Mouse (Mus musculus) lung, embryonic 16.5 days (tissue): ENCODE results near the gene Pou6f2. TPM values are rescaled to one million over a fixed set of nuclear protein-coding genes. Genes with fewer than 3 reads are reported as not detected.

Source experiments
- ATAC-seq: fragments of 200-750 bp; cut with Nextera tagmentation; 2 replicates; pipeline ENCODE4 v1.8.0; 2017; ENCODE audit warnings: low read depth, mild to moderate bottlenecking, moderate library complexity
- H3K27ac ChIP-seq: fragments of 300-500 bp; sonication (generic); 2 replicates; pipeline ENCODE4 v1.5.1; 2014; ENCODE audit warnings: mild to moderate bottlenecking, control low read depth, low read length
- H3K27me3 ChIP-seq: fragments of 300-500 bp; sonication (generic); 2 replicates; pipeline ENCODE4 v1.6.1; 2014; ENCODE audit warnings: low read depth, low read length, mixed read lengths; ENCODE audit not compliant: control insufficient read depth, insufficient read depth
- H3K36me3 ChIP-seq: fragments of 300-500 bp; sonication (generic); 2 replicates; pipeline ENCODE4 v1.6.1; 2014; ENCODE audit warnings: low read length; ENCODE audit not compliant: control insufficient read depth, insufficient read depth
- H3K4me1 ChIP-seq: fragments of 300-500 bp; sonication (generic); replicated peaks from 2 replicates; pipeline ENCODE4 v1.6.1; 2014; ENCODE audit warnings: low read length, mixed read lengths; ENCODE audit not compliant: control insufficient read depth, insufficient read depth
- H3K4me2 ChIP-seq: fragments of 300-500 bp; sonication (generic); 2 replicates; pipeline ENCODE4 v1.6.1; 2014; ENCODE audit warnings: low read depth, low read length, control low read depth
- H3K4me3 ChIP-seq: fragments of 300-500 bp; sonication (generic); 2 replicates; pipeline ENCODE4 v1.5.1; 2014; ENCODE audit warnings: mild to moderate bottlenecking, low read length, control low read depth
- H3K9ac ChIP-seq: fragments of 300-500 bp; sonication (generic); 2 replicates; pipeline ENCODE4 v1.6.1; 2014; ENCODE audit warnings: low read length, control low read depth
- H3K9me3 ChIP-seq: fragments of 300-500 bp; sonication (generic); 2 replicates; pipeline ENCODE4 v1.6.1; 2016; ENCODE audit warnings: low read length; ENCODE audit not compliant: control insufficient read depth
- WGBS: fragments of 180-500 bp; shearing (Covaris S2); extraction: QIAGEN DNeasy Blood & Tissue Kit; methylation state at CpG from one replicate; pipeline ENCODE4 v1.1.7; 2014; 5-methylcytosine and 5-hydroxymethylcytosine counted together
- polyA plus RNA-seq: library from polyadenylated mRNA; unstranded; fragments of >200 nt; fragmentation: Nextera tagmentation; extraction: Ambion mirVana; gene quantifications from 2 replicates; pipeline ENCODE4 v1.2.1, GENCODE M21; 2015

The Pou6f2 gene
- polyA plus RNA-seq, 1 experiment from 2014 or later: 0.26 TPM

DNA sequence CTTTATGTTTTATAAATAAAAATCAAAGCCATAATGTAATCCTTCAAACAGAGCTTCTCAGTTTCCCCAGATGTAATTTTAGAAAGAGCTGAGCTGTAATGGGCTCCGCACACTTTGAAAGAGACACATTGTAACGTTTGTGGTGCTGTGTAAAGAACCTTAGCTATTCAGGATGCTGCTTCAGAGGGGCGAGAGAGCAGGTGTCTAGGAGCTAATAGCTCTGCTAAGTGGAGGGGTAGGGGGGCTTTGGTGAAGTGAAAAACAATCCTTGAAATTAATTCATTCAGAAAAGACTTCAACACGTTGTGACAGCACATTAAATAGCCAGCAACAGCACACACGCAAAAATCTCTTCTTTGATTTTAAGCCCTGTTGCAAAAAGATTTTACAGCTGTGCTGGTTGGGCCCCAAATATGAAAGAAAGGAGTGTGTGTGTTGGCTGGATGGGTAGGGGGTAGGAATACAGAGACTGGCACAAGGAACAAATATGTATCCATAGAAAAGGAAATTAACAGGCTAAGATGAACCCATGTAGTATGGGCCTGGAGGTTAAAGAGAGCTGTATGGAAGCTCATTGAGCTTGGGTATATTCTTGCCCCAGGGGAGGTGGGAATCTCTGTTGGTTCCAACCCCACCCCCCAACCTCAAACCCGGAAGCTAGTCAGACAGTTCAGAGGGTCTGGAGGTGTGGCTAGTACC lies 73.4 kb downstream of the Pou6f2 start:
- Histone ChIP-seq H3K4me2 (no peak overlapping the region), H3K27ac (no peak overlapping the region), H3K9ac (no peak overlapping the region), H3K36me3 (no peaks in the 10 kb centered on the region), H3K4me1 (no peaks in the 10 kb centered on the region), H3K9me3 (no peaks in the 10 kb centered on the region), H3K27me3 (no peaks in the 10 kb centered on the region), H3K4me3 (no peak overlapping the region)
- WGBS: 57% methylated on average over 6 of the region's 6 CpGs
- no peak for ATAC-seq

DNA sequence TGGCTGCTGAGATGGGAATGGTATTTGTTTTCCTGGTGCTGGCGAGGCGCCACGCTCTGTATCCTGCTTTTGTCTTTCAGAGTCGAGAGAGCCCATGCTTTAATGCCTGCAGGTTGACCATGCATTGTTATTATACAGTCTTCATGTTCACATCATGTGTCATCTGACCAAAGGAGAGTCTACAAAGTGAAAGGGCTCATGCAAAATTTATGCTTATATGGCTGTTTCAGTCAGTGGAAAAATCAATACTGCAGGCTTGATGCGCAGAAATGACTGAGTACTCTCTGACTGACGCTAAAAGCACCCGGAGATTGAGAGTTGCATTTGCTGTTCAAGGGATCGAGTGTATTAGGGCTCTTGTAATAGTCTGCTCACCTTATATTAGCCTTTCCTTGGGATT lies 74.1 kb downstream of the Pou6f2 start:
- H3K9ac ChIP-seq: no peak overlapping the region
- H3K4me2 ChIP-seq: no peak overlapping the region
- no peaks in the 10 kb centered on the region for H3K4me1 ChIP-seq
- WGBS: 73% methylated on average over 8 of the region's 8 CpGs
- no peak overlapping the region for H3K4me3 ChIP-seq
- H3K36me3 ChIP-seq: no peaks in the 10 kb centered on the region
- H3K27ac ChIP-seq: no peak overlapping the region
- H3K9me3 ChIP-seq: no peaks in the 10 kb centered on the region
- no peaks in the 10 kb centered on the region for H3K27me3 ChIP-seq
- no peak for ATAC-seq

DNA sequence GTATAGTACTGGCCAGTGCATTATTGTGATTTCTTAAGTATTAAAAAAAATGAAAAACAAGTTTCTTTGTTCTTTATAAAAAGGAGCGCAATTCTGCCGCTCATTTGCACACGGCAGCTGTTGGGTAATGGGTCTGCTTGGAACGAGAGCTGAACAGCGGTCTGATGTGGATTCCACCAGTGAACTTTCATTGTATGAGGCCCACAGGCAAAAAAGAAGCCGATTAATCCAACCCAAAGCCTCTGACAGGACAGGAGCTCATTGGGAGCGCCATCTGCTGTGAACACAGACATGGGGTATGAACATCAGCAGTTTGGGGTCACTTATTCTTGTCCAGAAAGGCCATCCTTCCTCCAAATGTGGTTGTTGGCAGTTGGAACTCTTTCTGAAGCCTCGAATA lies 84.9 kb downstream of the Pou6f2 start:
- Histone ChIP-seq H3K36me3 (no peaks in the 10 kb centered on the region), H3K27me3 (no peaks in the 10 kb centered on the region), H3K9ac (no peak overlapping the region), H3K4me1 (no peaks in the 10 kb centered on the region), H3K27ac (no peak overlapping the region), H3K4me3 (no peak overlapping the region), H3K9me3 (no peaks in the 10 kb centered on the region), H3K4me2 (no peak overlapping the region)
- no peak for ATAC-seq
- WGBS: 75% methylated on average over 8 of the region's 8 CpGs

DNA sequence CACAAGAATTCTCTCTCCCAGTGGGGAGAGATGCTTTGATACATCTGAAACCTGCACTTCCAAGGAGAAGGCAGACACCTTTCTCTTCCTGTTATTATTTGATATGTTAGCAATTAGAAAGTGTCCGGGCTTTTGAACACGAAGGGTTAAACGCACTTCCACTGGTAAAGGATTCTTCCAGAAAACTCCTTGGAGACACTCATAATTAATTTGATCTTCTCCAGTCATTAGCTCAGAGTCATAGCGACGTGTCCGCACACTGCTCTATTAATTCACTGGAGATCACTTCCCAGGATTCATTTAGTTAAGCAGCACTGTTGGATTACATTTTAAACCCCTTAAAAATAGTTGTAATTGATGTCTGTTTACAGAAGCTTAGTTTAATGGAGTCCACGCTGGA lies 88.5 kb downstream of the Pou6f2 start:
- ATAC-seq: no peak

DNA sequence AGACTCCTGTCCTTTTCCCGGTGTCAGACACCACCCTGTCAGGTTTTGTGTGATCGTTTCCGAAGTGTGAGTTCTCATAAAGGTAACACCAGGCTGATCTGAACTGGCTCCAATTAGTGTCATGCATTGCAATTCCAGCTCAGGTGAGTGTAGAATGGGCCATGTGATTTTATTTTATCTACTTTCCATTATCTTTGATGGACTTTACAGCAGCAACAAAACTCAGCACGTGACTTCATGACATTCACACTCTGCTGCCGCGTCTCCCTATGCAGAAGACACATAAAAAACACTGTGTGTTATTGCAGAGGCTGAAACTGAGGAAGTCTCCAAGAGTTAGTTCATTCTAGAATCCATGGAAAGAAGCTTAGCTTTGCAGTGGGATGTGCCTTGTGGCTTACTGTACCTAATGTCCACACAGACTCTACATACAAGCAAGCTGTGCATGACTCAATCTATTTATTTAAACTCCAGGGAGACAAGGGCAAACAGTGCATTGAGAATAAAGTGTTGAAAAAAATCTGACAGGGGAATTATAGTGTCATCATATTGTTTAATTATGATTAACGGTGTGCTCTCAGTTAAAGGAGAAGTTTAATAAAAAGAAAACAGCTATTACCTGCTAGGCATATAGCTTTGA lies 90.9 kb downstream of the Pou6f2 start:
- H3K27ac ChIP-seq: no peak overlapping the region
- H3K36me3 ChIP-seq: no peaks in the 10 kb centered on the region
- no peaks in the 10 kb centered on the region for H3K4me1 ChIP-seq
- ATAC-seq: no peak
- no peak overlapping the region for H3K4me3 ChIP-seq
- no peaks in the 10 kb centered on the region for H3K27me3 ChIP-seq
- no peak overlapping the region for H3K9ac ChIP-seq
- no peak overlapping the region for H3K4me2 ChIP-seq
- 69% methylated on average over 7 of the region's 7 CpGs for WGBS
- no peaks in the 10 kb centered on the region for H3K9me3 ChIP-seq

More for the DNA sequence above, 88.5 kb downstream of the Pou6f2 start:
- H3K36me3 ChIP-seq: no peaks in the 10 kb centered on the region
- no peak overlapping the region for H3K27ac ChIP-seq
- H3K4me3 ChIP-seq: no peak overlapping the region
- no peak overlapping the region for H3K4me2 ChIP-seq
- 55% methylated on average over 7 of the region's 7 CpGs for WGBS
- H3K4me1 ChIP-seq: no peaks in the 10 kb centered on the region
- H3K27me3 ChIP-seq: no peaks in the 10 kb centered on the region
- H3K9me3 ChIP-seq: no peaks in the 10 kb centered on the region
- H3K9ac ChIP-seq: no peak overlapping the region

DNA sequence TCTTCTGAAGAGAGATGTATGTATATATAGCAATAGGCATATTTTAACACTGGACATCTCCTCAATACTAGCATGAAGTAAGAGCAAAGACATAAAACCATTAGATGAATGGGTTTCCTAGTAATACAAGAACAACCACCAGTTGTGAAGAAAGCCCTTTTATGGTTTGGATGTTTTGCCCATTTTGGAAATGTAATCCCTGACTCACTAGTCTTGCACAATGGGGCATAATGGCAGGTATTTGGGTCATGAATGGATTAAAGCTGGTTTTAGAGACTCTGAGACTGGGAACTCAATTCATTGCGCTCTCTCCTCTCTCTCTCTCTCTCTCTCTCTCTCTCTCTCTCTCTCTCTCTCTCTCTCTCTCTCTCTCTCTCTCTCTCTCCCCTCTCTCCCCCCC lies 97.5 kb downstream of the Pou6f2 start:
- Histone ChIP-seq H3K9ac (no peak overlapping the region), H3K4me2 (no peak overlapping the region), H3K9me3 (no peaks in the 10 kb centered on the region), H3K4me3 (no peak overlapping the region), H3K36me3 (no peaks in the 10 kb centered on the region), H3K4me1 (no peaks in the 10 kb centered on the region), H3K27me3 (no peaks in the 10 kb centered on the region), H3K27ac (no peak overlapping the region)
- ATAC-seq: no peak
- 80% methylated on average over 1 of the region's 1 CpGs for WGBS

DNA sequence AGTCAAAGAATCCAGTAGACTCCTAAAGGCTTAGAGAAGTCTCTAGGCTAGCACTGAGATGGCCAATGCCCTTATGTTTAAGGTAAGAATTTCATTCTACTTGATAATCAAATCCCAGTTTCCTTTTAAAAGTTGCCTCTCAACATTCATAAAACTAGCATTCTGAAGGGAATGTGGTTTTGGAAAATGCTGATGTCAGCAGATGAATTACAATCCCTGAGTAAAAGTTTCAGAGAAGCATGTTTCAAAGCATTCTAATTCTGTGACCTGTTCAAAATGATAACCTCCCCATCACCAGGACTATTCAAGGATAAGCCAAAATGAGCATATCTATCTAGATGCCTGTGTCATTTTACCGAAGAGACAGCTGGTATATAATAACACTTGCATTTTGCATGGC lies 104.0 kb downstream of the Pou6f2 start:
- no peaks in the 10 kb centered on the region for H3K27me3 ChIP-seq
- no peaks in the 10 kb centered on the region for H3K9me3 ChIP-seq
- no peak overlapping the region for H3K9ac ChIP-seq
- H3K4me2 ChIP-seq: no peak overlapping the region
- 89% methylated on average over 1 of the region's 1 CpGs for WGBS
- no peak overlapping the region for H3K4me3 ChIP-seq
- no peak for ATAC-seq
- no peak overlapping the region for H3K27ac ChIP-seq
- no peaks in the 10 kb centered on the region for H3K36me3 ChIP-seq
- H3K4me1 ChIP-seq: no peaks in the 10 kb centered on the region

DNA sequence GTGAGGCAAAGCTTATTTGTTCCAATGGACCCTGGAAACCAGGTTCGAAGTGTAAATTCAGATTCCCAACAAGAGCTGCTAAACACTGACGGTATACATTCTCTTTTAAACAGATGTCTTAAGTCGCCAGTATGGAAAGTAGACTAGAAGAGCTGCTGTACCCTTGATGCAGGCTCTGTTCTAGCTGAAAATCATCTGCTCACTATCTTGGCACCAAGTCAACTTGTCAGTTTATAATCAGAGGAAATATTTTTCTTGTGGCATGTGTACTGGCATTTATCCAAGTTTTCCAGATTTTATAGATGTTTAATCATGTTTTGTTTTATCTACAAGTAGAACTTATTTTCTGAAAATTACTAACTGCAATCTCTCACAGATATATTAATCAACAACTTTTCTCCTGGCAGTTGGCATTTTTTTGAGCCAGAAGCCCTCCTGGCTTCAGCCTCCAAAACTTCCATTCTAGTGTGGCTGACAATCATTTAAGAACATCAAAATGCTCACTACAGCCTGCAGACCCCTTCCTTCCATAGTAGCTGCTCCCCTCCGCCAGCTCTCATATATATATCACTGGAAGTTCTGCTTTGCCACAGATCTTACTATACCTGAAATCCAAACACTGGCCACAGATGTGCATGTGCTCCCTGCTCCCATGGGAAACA lies 107.1 kb downstream of the Pou6f2 start:
- no peaks in the 10 kb centered on the region for H3K4me1 ChIP-seq
- no peak overlapping the region for H3K9ac ChIP-seq
- no peak overlapping the region for H3K27ac ChIP-seq
- no peak for ATAC-seq
- H3K4me3 ChIP-seq: no peak overlapping the region
- H3K27me3 ChIP-seq: no peaks in the 10 kb centered on the region
- no peaks in the 10 kb centered on the region for H3K9me3 ChIP-seq
- H3K4me2 ChIP-seq: no peak overlapping the region
- no peaks in the 10 kb centered on the region for H3K36me3 ChIP-seq
- 49% methylated on average over 4 of the region's 4 CpGs for WGBS

DNA sequence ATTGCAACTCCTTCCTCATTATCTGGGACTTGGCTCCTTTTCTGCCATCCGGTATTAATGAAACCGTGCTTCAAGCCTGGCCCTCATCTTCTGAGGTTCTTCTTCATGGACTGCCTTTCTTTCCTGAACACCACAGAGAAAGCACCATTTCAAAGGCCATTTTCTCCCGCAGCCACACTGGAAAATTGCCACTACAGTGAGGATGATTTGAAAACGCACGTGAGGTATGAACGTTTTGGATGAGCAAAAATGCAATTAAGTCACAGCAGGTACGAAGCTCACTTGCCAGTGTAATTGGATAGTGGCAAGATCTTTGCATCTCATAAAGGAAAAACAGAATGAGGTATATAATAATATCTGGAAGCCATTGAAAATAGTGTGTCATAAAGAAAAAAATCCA lies 110.0 kb downstream of the Pou6f2 start:
- Histone ChIP-seq H3K27me3 (no peaks in the 10 kb centered on the region), H3K4me3 (no peak overlapping the region), H3K9me3 (no peaks in the 10 kb centered on the region), H3K4me2 (no peak overlapping the region), H3K4me1 (no peaks in the 10 kb centered on the region), H3K9ac (no peak overlapping the region), H3K27ac (no peak overlapping the region), H3K36me3 (no peaks in the 10 kb centered on the region)
- 68% methylated on average over 7 of the region's 7 CpGs for WGBS
- no peak for ATAC-seq
